Mouse (Mus musculus) stomach, embryonic 14.5 days (tissue): ENCODE measurements around the gene Gab2. TPM values are rescaled to one million over a fixed set of nuclear protein-coding genes. Genes with fewer than 3 reads are reported as not detected.

Source experiments
- ATAC-seq: fragments of 200-750 bp; cut with Nextera tagmentation; 2 replicates; pipeline ENCODE4 v1.8.0; 2017; ENCODE audit warnings: low read depth, moderate TSS enrichment; ENCODE audit not compliant: insufficient number of reproducible peaks, insufficient read depth, low FRiP score
- H3K27ac ChIP-seq: fragments of 300-500 bp; sonication (generic); 2 replicates; pipeline ENCODE4 v1.5.1; 2014; ENCODE audit warnings: mild to moderate bottlenecking, low read length, moderate library complexity, mixed read lengths
- H3K27me3 ChIP-seq: fragments of 300-500 bp; sonication (generic); 2 replicates; pipeline ENCODE4 v1.6.1; 2014; ENCODE audit warnings: low read length, control low read depth, mixed read lengths; ENCODE audit not compliant: control insufficient read depth, insufficient read depth
- H3K36me3 ChIP-seq: fragments of 300-500 bp; sonication (generic); 2 replicates; pipeline ENCODE4 v1.6.1; 2014; ENCODE audit warnings: mild to moderate bottlenecking, control low read depth, low read length, moderate library complexity, mixed read lengths; ENCODE audit not compliant: control insufficient read depth, insufficient read depth
- H3K4me1 ChIP-seq: fragments of 300-500 bp; sonication (generic); 2 replicates; pipeline ENCODE4 v1.6.1; 2014; ENCODE audit warnings: low read length, control low read depth, mixed read lengths; ENCODE audit not compliant: control insufficient read depth, insufficient read depth
- H3K4me2 ChIP-seq: fragments of 300-500 bp; sonication (generic); replicated peaks from 2 replicates; pipeline ENCODE4 v1.6.1; 2014; ENCODE audit warnings: low read depth, low read length, control low read depth
- H3K4me3 ChIP-seq: fragments of 300-500 bp; sonication (generic); 2 replicates; pipeline ENCODE4 v1.5.1; 2014; ENCODE audit warnings: low read depth, low read length, control low read depth
- H3K9ac ChIP-seq: fragments of 300-500 bp; sonication (generic); replicated peaks from 2 replicates; pipeline ENCODE4 v1.6.1; 2014; ENCODE audit warnings: low read depth, mild to moderate bottlenecking, control low read depth, low read length, moderate library complexity, mixed read lengths
- H3K9me3 ChIP-seq: fragments of 300-500 bp; sonication (generic); 2 replicates; pipeline ENCODE4 v1.6.1; 2016; ENCODE audit warnings: low read depth, low read length, control low read depth; ENCODE audit not compliant: control insufficient read depth
- WGBS: fragments of 180-500 bp; shearing (Covaris S2); extraction: QIAGEN DNeasy Blood & Tissue Kit; methylation state at CpG from one replicate; pipeline ENCODE4 v1.1.7; 2014; 5-methylcytosine and 5-hydroxymethylcytosine counted together
- polyA plus RNA-seq: library from polyadenylated mRNA; unstranded; fragments of >200 nt; fragmentation: Nextera tagmentation; extraction: Ambion mirVana; gene quantifications from 2 replicates; pipeline ENCODE4 v1.2.1, GENCODE M21; 2014

Gene Gab2
- polyA plus RNA-seq, 1 experiment from 2014 or later: 9.7 TPM

DNA sequence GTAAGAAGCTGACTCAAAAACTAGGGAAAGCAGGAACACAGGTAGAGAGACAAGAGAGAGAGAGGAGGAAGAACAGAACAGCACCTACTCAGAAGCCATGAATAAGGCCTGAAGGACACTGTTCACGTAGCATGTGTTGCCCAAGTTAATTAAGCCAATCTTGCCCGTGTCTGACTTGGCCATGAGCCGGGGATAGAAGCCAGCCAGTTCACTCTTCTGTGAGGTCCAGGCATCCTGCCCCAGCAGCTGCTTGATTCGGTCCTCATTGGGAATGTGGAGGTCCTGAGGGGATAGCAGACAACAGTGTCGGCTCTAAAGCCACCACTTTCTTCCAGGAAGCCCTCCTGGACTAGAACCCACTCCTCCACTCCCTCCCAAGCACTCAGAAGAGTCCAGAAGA, 233.3 kb downstream of the Gab2 start:
- no peak for ATAC-seq
- 83% methylated on average over 5 of the region's 5 CpGs for WGBS
- no peak overlapping the region for H3K4me3 ChIP-seq
- H3K27me3 ChIP-seq: no peaks in the 10 kb centered on the region
- no peaks in the 10 kb centered on the region for H3K9me3 ChIP-seq
- no peaks in the 10 kb centered on the region for H3K4me1 ChIP-seq
- H3K4me2 ChIP-seq: no peak overlapping the region
- no peak overlapping the region for H3K27ac ChIP-seq
- H3K36me3 ChIP-seq: peaks cover 5% of the 10 kb centered on the region
- H3K9ac ChIP-seq: no peak overlapping the region

GRCm38 (mm10) chr7:97315656-97316055, 234.3 kb downstream of the Gab2 start:
- H3K27me3 ChIP-seq: no peaks in the 10 kb centered on the region
- no peak for ATAC-seq
- no peak overlapping the region for H3K4me3 ChIP-seq
- H3K4me1 ChIP-seq: no peaks in the 10 kb centered on the region
- H3K9ac ChIP-seq: no peak overlapping the region
- no peak overlapping the region for H3K4me2 ChIP-seq
- peaks cover 5% of the 10 kb centered on the region for H3K36me3 ChIP-seq
- WGBS: 84% methylated on average over 6 of the region's 6 CpGs
- no peak overlapping the region for H3K27ac ChIP-seq
- no peaks in the 10 kb centered on the region for H3K9me3 ChIP-seq

DNA sequence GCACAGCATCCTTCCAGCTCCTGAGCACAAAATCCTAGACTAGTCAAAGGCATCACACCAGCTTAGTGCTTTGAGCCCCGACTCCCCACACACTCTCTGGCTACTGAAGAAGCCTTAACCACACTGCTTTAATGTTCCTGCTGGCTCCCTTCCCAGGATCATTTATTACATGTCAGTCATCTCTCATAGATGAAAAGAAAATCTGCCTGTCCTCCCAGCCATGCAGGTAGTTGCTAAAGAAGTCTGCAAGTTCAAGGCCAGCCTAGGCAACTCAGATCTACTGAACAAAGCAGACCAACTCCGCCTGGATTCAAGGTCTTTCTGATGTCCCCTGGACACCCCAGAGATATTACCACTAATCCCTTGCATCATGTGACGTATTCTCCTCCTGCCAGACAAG, 236.3 kb downstream of the Gab2 start:
- no peak overlapping the region for H3K9ac ChIP-seq
- H3K4me3 ChIP-seq: no peak overlapping the region
- H3K4me1 ChIP-seq: no peaks in the 10 kb centered on the region
- WGBS: 75% methylated on average over 3 of the region's 3 CpGs
- H3K27me3 ChIP-seq: no peaks in the 10 kb centered on the region
- H3K36me3 ChIP-seq: no peaks in the 10 kb centered on the region; the same call in none of the 2 replicates
- no peak for ATAC-seq
- H3K4me2 ChIP-seq: no peak overlapping the region
- no peaks in the 10 kb centered on the region for H3K9me3 ChIP-seq
- H3K27ac ChIP-seq: no peak overlapping the region

- Histone ChIP-seq H3K4me2 (no peak overlapping the region), H3K9ac (no peak overlapping the region), H3K27ac (no peak overlapping the region), H3K36me3 (no peaks in the 10 kb centered on the region; the same call in 1 of the 2 replicates), H3K4me1 (no peaks in the 10 kb centered on the region), H3K9me3 (no peaks in the 10 kb centered on the region), H3K27me3 (peaks cover 13% of the 10 kb centered on the region), H3K4me3 (no peak overlapping the region)
- WGBS: 89% methylated on average over 8 of the region's 8 CpGs
- no peak for ATAC-seq
Measured at GRCm38 (mm10) chr7:97324342-97324741, 243.0 kb downstream of the Gab2 start.

GRCm38 (mm10) chr7:97325156-97325985, 244.0 kb downstream of the Gab2 start:
- Histone ChIP-seq H3K36me3 (no peaks in the 10 kb centered on the region; the same call in 1 of the 2 replicates), H3K4me1 (no peaks in the 10 kb centered on the region), H3K27me3 (peaks cover 13% of the 10 kb centered on the region), H3K9me3 (no peaks in the 10 kb centered on the region), H3K9ac (no peak overlapping the region), H3K4me2 (peak overlapping the region; percentile 51), H3K4me3 (peak overlapping the region; percentile 30), H3K27ac (no peak overlapping the region)
- ATAC-seq: peak; percentile 24; the same call in 1 of the 2 replicates
- 12% methylated on average over 90 of the region's 96 CpGs for whole genome bisulfite sequencing

DNA sequence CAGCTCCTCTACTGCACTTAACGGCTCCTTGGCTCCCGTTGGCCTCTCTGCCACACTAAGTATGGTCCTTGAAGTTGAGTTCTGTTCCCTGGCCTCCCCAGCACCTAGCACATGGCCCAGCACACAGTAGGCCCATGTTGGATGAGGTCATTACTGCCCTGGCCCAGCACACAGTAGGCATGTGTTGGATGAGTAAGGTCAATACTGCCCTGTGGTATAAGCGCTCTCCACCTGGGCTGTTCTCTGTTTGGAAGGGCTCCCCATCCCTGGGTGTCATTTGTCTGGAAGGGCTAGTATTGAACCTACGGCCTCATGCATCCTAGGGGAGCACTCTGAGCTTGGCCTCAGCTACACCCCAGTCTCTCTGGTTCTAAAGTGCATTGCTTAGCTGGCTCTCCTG, 246.0 kb downstream of the Gab2 start:
- Histone ChIP-seq H3K36me3 (no peaks in the 10 kb centered on the region; the same call in 1 of the 2 replicates), H3K9me3 (no peaks in the 10 kb centered on the region), H3K9ac (no peak overlapping the region), H3K4me1 (peaks cover 4% of the 10 kb centered on the region; the same call in 1 of the 2 replicates), H3K27me3 (peaks cover 13% of the 10 kb centered on the region), H3K4me3 (no peak overlapping the region), H3K4me2 (no peak overlapping the region), H3K27ac (no peak overlapping the region)
- 89% methylated on average over 4 of the region's 4 CpGs for WGBS
- no peak for ATAC-seq

DNA sequence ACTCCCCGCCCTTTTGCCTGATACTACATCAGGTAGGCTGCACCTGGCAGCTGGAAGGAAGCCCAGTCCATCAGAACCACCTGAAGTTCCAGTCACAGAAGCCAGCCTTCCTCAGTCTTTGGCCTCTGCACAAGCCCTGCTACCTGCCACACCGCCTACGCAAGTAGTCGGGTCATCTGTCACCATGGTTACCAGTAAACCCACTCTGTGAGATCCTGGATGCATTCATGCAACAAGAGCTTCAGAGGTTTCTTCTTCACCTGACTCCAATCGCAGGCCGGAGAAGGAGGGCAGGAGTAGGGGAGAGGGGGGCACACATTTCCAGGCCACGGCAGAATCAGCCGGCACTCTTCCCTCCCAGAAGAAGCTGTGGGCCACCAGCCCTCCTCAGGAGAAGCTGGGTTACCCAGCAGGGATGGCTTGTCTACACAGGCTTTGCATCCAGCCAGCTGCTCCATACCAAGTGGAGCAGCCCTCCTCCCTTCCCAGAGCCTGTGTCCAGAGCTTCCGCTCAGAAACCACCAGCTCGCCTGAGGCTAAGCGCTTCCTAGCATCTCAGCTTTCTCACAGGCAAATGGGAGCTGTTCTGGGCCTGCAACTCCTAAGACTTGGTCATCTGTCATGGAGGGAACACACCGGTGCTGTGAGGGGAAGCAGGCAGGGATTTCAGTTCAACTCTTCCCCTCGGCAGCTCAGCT, 247.7 kb downstream of the Gab2 start:
- H3K4me3 ChIP-seq: no peak overlapping the region
- no peak overlapping the region for H3K27ac ChIP-seq
- no peak for ATAC-seq
- H3K9me3 ChIP-seq: no peaks in the 10 kb centered on the region
- H3K36me3 ChIP-seq: no peaks in the 10 kb centered on the region
- WGBS: 60% methylated on average over 13 of the region's 13 CpGs
- no peak overlapping the region for H3K9ac ChIP-seq
- peaks cover 13% of the 10 kb centered on the region for H3K27me3 ChIP-seq
- peaks cover 11% of the 10 kb centered on the region; the same call in 1 of the 2 replicates for H3K4me1 ChIP-seq
- no peak overlapping the region for H3K4me2 ChIP-seq

DNA sequence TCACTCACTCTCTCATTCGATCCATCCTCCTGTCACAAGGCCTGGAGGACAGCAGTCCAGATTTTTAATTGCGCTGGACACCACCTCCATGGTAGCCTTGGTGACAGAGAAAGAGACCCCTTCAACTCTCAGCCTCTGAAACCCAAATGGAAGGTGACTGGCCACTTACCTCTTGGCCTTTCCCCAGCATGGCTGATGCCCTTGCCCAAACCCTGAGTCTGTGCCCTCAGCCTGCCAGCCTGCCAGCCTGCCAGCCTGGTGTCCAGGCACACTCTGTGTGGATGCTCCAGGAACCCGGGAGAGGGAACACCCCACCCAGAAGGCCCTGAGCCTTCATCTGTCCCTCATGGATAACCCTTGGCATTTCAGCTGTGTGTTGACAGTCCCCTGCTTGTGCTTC, 248.3 kb downstream of the Gab2 start:
- H3K4me3 ChIP-seq: no peak overlapping the region
- H3K9ac ChIP-seq: no peak overlapping the region
- H3K4me1 ChIP-seq: peaks cover 11% of the 10 kb centered on the region; the same call in 1 of the 2 replicates
- 90% methylated on average over 3 of the region's 3 CpGs for WGBS
- peaks cover 10% of the 10 kb centered on the region for H3K27me3 ChIP-seq
- H3K27ac ChIP-seq: no peak overlapping the region
- H3K4me2 ChIP-seq: no peak overlapping the region
- H3K9me3 ChIP-seq: no peaks in the 10 kb centered on the region
- H3K36me3 ChIP-seq: no peaks in the 10 kb centered on the region
- no peak for ATAC-seq
